Mouse (Mus musculus): ENCODE data around the gene Alkbh4. TPM values are rescaled to one million over a fixed set of nuclear protein-coding genes. Genes with fewer than 3 reads are reported as not detected.

Gene Alkbh4
- total RNA-seq, 2 experiments from 2014 or later: 4.4 to 5.1 TPM

DNA sequence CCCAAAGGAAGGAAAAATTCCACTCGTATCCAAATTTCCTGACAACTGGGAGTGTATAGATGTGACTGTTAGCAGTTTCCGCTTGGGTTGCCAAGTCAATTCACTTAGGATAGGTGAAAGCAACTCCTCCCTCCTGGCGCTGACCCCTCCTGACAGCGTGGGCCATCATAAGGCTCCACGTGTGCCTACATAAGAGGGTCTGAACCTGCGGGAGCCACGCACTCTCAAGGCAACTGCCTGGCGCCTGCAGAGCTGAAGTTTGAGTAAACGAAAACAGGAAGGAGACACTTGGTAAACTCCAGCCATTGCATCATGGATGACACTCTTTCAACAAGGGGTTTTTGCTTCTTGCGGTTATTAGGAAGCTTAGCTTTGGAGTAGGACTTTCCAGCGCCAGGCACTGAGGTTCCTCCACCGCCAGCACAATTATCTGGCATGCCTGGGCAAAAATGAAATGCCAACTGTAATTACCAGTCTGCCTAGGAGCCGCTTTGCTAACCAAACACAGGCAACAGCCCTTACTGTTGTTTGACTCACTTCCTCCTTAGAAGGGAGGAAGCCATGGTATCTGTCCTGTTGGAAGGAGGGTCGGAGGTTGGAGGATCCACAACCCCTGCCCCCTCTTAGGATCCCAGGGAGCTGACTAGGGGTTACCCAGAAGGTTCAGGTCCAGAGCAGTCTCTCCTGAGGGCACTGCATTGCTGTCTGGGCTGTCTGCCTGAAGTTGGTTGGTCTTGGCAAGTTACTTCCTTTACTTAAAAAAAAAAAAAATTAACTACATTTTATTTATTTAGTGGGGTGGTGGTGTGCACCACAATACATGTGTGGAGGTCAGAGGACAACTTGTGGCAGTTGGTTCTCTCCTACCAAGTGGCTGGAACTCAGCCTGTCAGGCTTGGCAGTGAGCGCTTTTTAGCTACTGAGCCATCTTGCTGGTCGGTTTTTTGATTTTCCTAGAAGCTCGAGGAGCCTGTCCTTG lies 35.7 kb downstream of the Alkbh4 start:
- no peak for DNase-seq

DNA sequence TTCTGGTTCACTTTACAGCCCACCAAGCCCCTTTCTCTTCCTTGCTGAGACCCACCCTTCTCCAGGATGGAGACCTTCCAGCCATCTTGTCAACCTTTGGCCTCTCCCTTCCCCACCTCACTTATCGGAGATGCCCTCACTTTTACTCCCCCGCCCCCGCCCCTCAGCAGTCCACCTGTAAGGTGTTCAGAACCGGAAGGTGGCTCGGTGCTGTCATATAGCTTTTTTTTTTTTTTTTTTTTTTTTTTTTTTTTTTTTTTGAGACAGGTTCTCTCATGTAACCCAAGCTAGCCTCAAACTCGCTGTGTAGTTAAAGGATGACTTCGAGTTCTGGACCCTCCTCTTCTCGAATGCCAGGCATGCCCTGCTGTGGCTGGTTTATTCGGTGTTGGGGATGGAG lies 37.0 kb downstream of the Alkbh4 start:
- intact Hi-C loops (cut with DNase I; ENCODE audit: low total_unique reads): no loop called here
- no peak for DNase-seq

More for the DNA sequence above, 35.7 kb downstream of the Alkbh4 start:
- intact Hi-C loops (cut with DNase I; ENCODE audit: low total_unique reads): no loop called here

DNA sequence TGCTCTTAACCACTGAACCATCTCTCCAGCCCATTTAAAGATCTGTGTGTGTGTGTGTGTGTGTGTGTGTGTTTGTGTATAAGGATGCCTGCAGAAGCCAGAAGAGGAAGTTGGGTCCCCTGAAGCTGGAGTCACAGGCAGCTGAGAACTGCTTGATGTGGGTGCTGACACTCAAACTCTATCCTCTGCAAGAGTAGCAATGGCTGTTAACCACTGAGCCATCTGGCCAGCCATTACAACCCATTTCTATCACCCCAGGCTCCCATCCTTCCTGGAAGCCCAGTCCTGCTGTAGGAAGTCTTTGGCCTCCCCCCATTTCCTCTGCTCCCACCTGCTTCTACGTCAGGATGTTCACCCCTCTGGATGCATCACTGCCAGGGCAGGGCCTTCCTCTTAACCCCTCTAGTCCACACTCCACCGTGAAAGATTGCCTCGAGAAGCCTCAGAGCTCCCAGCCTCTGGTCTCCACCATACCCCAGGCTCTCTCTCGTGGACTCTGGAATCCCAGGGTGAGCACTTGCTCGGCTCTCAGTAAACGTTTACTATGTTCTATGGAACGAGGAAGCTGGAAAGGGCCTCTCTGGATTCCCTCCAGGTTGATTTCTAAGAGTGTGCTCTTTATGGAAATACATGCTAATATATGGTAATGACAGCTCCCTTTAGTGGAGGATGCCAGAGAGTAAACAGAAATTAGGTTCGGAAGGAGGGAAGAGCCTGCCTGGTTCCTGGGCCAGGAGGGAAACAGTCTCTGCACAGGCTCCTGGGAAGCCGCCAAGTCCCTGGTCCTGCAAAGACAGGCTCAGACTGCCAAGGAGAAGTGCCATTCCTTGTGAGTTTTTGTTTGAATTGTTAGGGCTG lies 37.9 kb downstream of the Alkbh4 start:
- intact Hi-C loops (cut with DNase I; ENCODE audit: low total_unique reads): no loop called here
- peak; percentile 28 for DNase-seq

DNA sequence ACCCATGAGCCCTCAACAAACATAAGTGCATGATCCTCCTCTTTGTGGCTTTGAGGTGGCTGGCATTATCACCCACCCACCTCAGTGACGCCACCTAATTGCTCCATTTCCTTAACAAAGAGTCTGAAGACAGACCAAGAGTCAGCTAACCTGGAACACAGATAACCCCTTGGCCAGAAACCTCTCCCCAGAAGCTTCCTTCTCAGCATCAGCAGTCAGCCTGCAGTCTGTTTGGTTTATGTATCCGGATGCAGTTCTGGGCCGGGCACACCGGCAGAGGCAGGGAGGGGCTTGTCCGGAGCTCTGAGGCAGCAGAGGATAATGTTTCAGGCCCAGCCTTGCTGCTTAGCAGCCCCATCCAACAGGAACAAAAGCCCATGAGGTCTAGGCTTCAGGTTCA lies 43.6 kb downstream of the Alkbh4 start:
- no peak for DNase-seq
- intact Hi-C loops (cut with DNase I; ENCODE audit: low total_unique reads): no loop called here

DNA sequence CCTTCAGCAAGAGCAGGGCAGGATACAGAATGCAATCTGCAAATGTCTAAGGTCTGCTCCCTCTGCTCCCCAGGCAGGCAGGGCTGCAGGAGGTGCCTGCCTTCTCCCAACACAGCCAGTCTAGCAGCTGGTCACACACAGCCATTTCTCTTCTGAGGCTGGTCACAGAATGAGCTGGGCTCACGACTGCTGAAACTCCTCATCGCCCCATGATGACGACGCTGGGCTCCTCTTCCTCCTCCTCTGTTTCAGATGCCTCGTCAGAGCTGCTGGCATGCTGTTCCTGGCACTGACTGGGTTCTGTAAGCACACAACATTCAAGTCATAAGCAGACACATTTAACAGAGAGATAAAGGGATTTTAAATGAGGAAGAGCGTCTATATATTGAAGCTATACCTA lies 45.3 kb downstream of the Alkbh4 start:
- intact Hi-C loops (cut with DNase I; ENCODE audit: low total_unique reads): loop anchor here (5.0 kb wide), 1 partner anchor 49 kb away; no protein-coding TSS in a partner anchor
- DNase-seq: no peak

DNA sequence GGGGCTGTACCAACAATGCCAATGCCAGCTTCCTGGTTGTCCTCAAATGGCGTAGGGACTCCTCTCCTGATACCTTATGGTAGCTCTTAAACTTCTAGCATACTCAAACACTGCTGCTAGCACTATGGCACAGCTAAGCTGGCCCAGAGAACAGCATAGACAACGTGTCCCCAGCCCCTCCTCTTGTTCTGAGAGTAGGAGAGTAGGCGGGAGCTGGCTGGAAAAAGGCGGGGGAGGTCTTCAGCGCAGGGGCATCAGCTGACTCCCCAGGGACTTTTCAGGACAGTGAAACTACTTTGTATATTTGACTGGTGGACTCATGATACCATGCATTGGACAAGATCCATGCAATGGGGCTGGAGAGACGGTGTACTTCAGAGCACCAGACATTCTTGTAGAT lies 46.1 kb downstream of the Alkbh4 start:
- intact Hi-C loops (cut with DNase I; ENCODE audit: low total_unique reads): loop anchor here (5.0 kb wide), 1 partner anchor 50 kb away; no protein-coding TSS in a partner anchor
- no peak for DNase-seq

DNA sequence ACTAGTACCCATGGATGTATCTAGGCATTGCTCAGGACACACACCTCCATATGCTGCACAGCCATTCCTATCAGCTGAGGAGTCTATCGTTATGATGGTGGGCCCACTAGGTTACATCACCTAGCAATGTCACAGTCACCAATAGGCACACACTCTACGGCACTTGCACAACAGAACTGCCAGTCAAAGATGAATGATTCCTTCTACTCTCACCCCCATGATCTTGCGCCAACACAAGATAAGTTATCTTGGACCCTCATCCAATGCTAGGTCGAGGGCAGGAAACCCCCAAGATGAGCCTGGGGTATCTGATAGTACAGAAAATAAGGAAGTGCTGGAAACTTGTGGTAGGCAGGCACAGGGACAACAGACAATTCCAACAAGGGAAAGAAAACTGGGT lies 46.9 kb downstream of the Alkbh4 start:
- intact Hi-C loops (cut with DNase I; ENCODE audit: low total_unique reads): loop anchor here (5.0 kb wide), 1 partner anchor 51 kb away; no protein-coding TSS in a partner anchor
- no peak for DNase-seq

DNA sequence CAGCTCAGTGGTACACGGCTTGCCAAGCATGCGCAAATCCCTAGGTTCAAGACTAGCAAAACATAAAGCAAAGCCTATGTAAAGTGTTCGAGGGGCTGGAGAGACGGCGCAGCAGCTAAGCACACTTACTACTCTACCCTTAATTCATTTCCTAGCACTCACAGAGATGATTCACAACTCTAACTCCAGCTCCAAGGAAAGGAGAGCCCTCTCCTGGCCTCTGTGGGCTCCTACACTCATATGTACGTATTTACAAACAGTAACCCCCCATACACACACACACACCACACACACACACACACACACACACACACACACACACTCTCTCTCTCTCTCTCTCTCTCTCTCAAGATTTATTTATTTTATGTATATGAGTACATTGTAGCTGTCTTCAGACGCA lies 47.8 kb downstream of the Alkbh4 start:
- DNase-seq: no peak
- intact Hi-C loops (cut with DNase I; ENCODE audit: low total_unique reads): loop anchor here (5.0 kb wide), 1 partner anchor 51 kb away; no protein-coding TSS in a partner anchor

DNA sequence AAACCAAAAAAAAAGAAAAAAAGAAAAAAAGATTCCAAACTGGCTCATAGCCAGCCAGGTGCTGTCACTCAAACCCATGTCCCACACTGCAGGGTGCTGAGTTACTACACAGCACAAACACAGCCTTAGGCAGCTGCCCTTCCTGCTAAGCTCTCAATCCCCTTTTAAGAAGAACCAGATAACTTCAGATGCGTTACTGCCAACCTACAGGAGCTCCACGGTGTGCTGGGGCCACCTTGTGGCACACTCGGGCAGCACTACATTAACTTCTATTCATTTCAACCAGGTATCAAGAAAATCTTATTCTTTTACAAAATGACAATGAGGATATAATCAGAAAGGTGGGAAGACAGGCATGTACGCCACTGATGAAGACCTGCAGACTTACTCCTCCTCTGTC lies 50.8 kb downstream of the Alkbh4 start:
- intact Hi-C loops (cut with DNase I; ENCODE audit: low total_unique reads): loop anchor here (5.0 kb wide), 1 partner anchor 44 kb away; no protein-coding TSS in a partner anchor
- peak; percentile 52 for DNase-seq

Small RNAs within 50 kb of the gene (microRNA-seq; reads per million reads assigned to microRNA genes)
- gene Mir7035: 0.50 to 2.5 reads per million in 2 experiments

Other genes starting within 250 kb of the Alkbh4 start
- 100 to 1,000 TPM; 257 to 459 TPM for gene Hspb1, start 248.2 kb upstream of the Alkbh4 start, total RNA-seq (2021)
- gene Ywhag, start 201.5 kb upstream of the Alkbh4 start, total RNA-seq (2021): 100 to 1,000 TPM; 305 to 325 TPM
- gene Ssc4d, start 161.6 kb upstream of the Alkbh4 start, total RNA-seq (2021): 1 to 10 TPM in 1 of 2 experiments, under 1 TPM in 1; 0.73 to 1.6 TPM
- not detected for gene Zp3, start 156.0 kb upstream of the Alkbh4 start, total RNA-seq (2021)
- gene Dtx2, start 141.3 kb upstream of the Alkbh4 start, total RNA-seq (2021): 1 to 10 TPM; 6.7 to 7.5 TPM
- not detected for gene Upk3b, start 97.7 kb upstream of the Alkbh4 start, total RNA-seq (2021)
- gene Upk3bl, start 81.7 kb upstream of the Alkbh4 start, total RNA-seq (2021): under 1 TPM in 1 of 2 experiments, not detected in 1; 0.27 TPM
- 10 to 100 TPM; 14.6 to 15.3 TPM for gene Rasa4, start 52.2 kb upstream of the Alkbh4 start, total RNA-seq (2021)
- 10 to 100 TPM; 52.9 to 66.0 TPM for gene Polr2j, start 19.5 kb upstream of the Alkbh4 start, total RNA-seq (2021)
- gene Lrwd1, start 72 bp upstream of the Alkbh4 start, total RNA-seq (2021): 1 to 10 TPM; 4.0 to 4.3 TPM
- gene Orai2, start 34.6 kb downstream of the Alkbh4 start, total RNA-seq (2021): 1 to 10 TPM; 2.7 to 3.2 TPM
- 10 to 100 TPM; 24.2 to 25.1 TPM for gene Prkrip1, start 62.8 kb downstream of the Alkbh4 start, total RNA-seq (2021)
- 1 to 10 TPM; 4.6 to 8.0 TPM for gene Sh2b2, start 110.4 kb downstream of the Alkbh4 start, total RNA-seq (2021)